Mouse (Mus musculus): ENCODE results near the gene Gpr155. TPM values are rescaled to one million over a fixed set of nuclear protein-coding genes. Genes with fewer than 3 reads are reported as not detected.
A peak's percentile ranks its signal among the peaks of the same experiment; 100 is the strongest.

Gene Gpr155
- polyA plus RNA-seq, 1 experiment, result 1.1 TPM

- Histone ChIP-seq H3K4me3 (ENCODE audit: control insufficient read depth, low read depth, low read length) (no peak overlapping the region), H3K4me1 (ENCODE audit: control insufficient read depth, insufficient read depth, low read length) (no peaks in the 10 kb centered on the region), H3K27ac (ENCODE audit: control insufficient read depth, insufficient read depth, low read depth, low read length) (no peak overlapping the region), H3K36me3 (ENCODE audit: control insufficient read depth, insufficient read depth, low read length) (no peaks in the 10 kb centered on the region), H3K27me3 (ENCODE audit: control insufficient read depth, insufficient read depth, low read length) (no peaks in the 10 kb centered on the region)
- TF ChIP-seq CTCF (IDR thresholded peaks at IDR 0.05; ENCODE audit: control insufficient read depth, insufficient read depth, insufficient replicate concordance, low read depth, low read length), result no peak
- TF ChIP-seq POLR2A (IDR thresholded peaks at IDR 0.05; ENCODE audit: control insufficient read depth, low read depth, low read length), result no peak
Measured at GRCm38 (mm10) chr2:73363448-73363847, 22.9 kb downstream of the Gpr155 start.

- H3K4me3 ChIP-seq (ENCODE audit: control insufficient read depth, low read depth, low read length), result no peak overlapping the region
- TF ChIP-seq CTCF (IDR thresholded peaks at IDR 0.05; ENCODE audit: control insufficient read depth, insufficient read depth, insufficient replicate concordance, low read depth, low read length), result no peak
- no peak for TF ChIP-seq POLR2A (IDR thresholded peaks at IDR 0.05; ENCODE audit: control insufficient read depth, low read depth, low read length)
- no peaks in the 10 kb centered on the region for H3K4me1 ChIP-seq (ENCODE audit: control insufficient read depth, insufficient read depth, low read length)
- H3K36me3 ChIP-seq (ENCODE audit: control insufficient read depth, insufficient read depth, low read length), result no peaks in the 10 kb centered on the region
- H3K27ac ChIP-seq (ENCODE audit: control insufficient read depth, insufficient read depth, low read depth, low read length), result no peak overlapping the region
- H3K27me3 ChIP-seq (ENCODE audit: control insufficient read depth, insufficient read depth, low read length), result no peaks in the 10 kb centered on the region
Measured at GRCm38 (mm10) chr2:73360536-73360935, 25.8 kb downstream of the Gpr155 start.

GRCm38 (mm10) chr2:73359941-73360340, 26.4 kb downstream of the Gpr155 start:
- Histone ChIP-seq H3K27me3 (ENCODE audit: control insufficient read depth, insufficient read depth, low read length) (no peaks in the 10 kb centered on the region), H3K4me1 (ENCODE audit: control insufficient read depth, insufficient read depth, low read length) (no peaks in the 10 kb centered on the region), H3K36me3 (ENCODE audit: control insufficient read depth, insufficient read depth, low read length) (no peaks in the 10 kb centered on the region), H3K4me3 (ENCODE audit: control insufficient read depth, low read depth, low read length) (no peak overlapping the region), H3K27ac (ENCODE audit: control insufficient read depth, insufficient read depth, low read depth, low read length) (no peak overlapping the region)
- TF ChIP-seq CTCF (IDR thresholded peaks at IDR 0.05; ENCODE audit: control insufficient read depth, insufficient read depth, insufficient replicate concordance, low read depth, low read length), result no peak

GRCm38 (mm10) chr2:73357004-73357403, 29.4 kb downstream of the Gpr155 start:
- Histone ChIP-seq H3K27me3 (ENCODE audit: control insufficient read depth, insufficient read depth, low read length) (no peaks in the 10 kb centered on the region), H3K27ac (ENCODE audit: control insufficient read depth, insufficient read depth, low read depth, low read length) (no peak overlapping the region), H3K4me1 (ENCODE audit: control insufficient read depth, insufficient read depth, low read length) (no peaks in the 10 kb centered on the region), H3K4me3 (ENCODE audit: control insufficient read depth, low read depth, low read length) (peak overlapping the region; percentile 29), H3K36me3 (ENCODE audit: control insufficient read depth, insufficient read depth, low read length) (no peaks in the 10 kb centered on the region)
- TF ChIP-seq POLR2A (IDR thresholded peaks at IDR 0.05; ENCODE audit: control insufficient read depth, low read depth, low read length) (no peak), CTCF (IDR thresholded peaks at IDR 0.05; ENCODE audit: control insufficient read depth, insufficient read depth, insufficient replicate concordance, low read depth, low read length) (no peak)

- H3K36me3 ChIP-seq (ENCODE audit: control insufficient read depth, insufficient read depth, low read length), result no peaks in the 10 kb centered on the region
- no peaks in the 10 kb centered on the region for H3K4me1 ChIP-seq (ENCODE audit: control insufficient read depth, insufficient read depth, low read length)
- TF ChIP-seq POLR2A (IDR thresholded peaks at IDR 0.05; ENCODE audit: control insufficient read depth, low read depth, low read length), result no peak
- no peak for TF ChIP-seq CTCF (IDR thresholded peaks at IDR 0.05; ENCODE audit: control insufficient read depth, insufficient read depth, insufficient replicate concordance, low read depth, low read length)
- H3K27ac ChIP-seq (ENCODE audit: control insufficient read depth, insufficient read depth, low read depth, low read length), result no peak overlapping the region
- H3K4me3 ChIP-seq (ENCODE audit: control insufficient read depth, low read depth, low read length), result no peak overlapping the region
- no peaks in the 10 kb centered on the region for H3K27me3 ChIP-seq (ENCODE audit: control insufficient read depth, insufficient read depth, low read length)
Measured at GRCm38 (mm10) chr2:73351927-73352374, 34.4 kb downstream of the Gpr155 start.

- no peak overlapping the region for H3K4me3 ChIP-seq (ENCODE audit: control insufficient read depth, low read depth, low read length)
- H3K4me1 ChIP-seq (ENCODE audit: control insufficient read depth, insufficient read depth, low read length), result no peaks in the 10 kb centered on the region
- no peaks in the 10 kb centered on the region for H3K27me3 ChIP-seq (ENCODE audit: control insufficient read depth, insufficient read depth, low read length)
- TF ChIP-seq CTCF (IDR thresholded peaks at IDR 0.05; ENCODE audit: control insufficient read depth, insufficient read depth, insufficient replicate concordance, low read depth, low read length) (no peak), POLR2A (IDR thresholded peaks at IDR 0.05; ENCODE audit: control insufficient read depth, low read depth, low read length) (no peak)
- no peak overlapping the region for H3K27ac ChIP-seq (ENCODE audit: control insufficient read depth, insufficient read depth, low read depth, low read length)
- no peaks in the 10 kb centered on the region for H3K36me3 ChIP-seq (ENCODE audit: control insufficient read depth, insufficient read depth, low read length)
Measured at GRCm38 (mm10) chr2:73351496-73351895, 34.9 kb downstream of the Gpr155 start.

GRCm38 (mm10) chr2:73348221-73348620, 38.2 kb downstream of the Gpr155 start:
- Histone ChIP-seq H3K27ac (ENCODE audit: control insufficient read depth, insufficient read depth, low read depth, low read length) (no peak overlapping the region), H3K27me3 (ENCODE audit: control insufficient read depth, insufficient read depth, low read length) (no peaks in the 10 kb centered on the region), H3K4me3 (ENCODE audit: control insufficient read depth, low read depth, low read length) (no peak overlapping the region), H3K36me3 (ENCODE audit: control insufficient read depth, insufficient read depth, low read length) (no peaks in the 10 kb centered on the region), H3K4me1 (ENCODE audit: control insufficient read depth, insufficient read depth, low read length) (no peaks in the 10 kb centered on the region)
- no peak for TF ChIP-seq CTCF (IDR thresholded peaks at IDR 0.05; ENCODE audit: control insufficient read depth, insufficient read depth, insufficient replicate concordance, low read depth, low read length)

- Histone ChIP-seq H3K4me1 (ENCODE audit: control insufficient read depth, insufficient read depth, low read length) (no peaks in the 10 kb centered on the region), H3K27me3 (ENCODE audit: control insufficient read depth, insufficient read depth, low read length) (no peaks in the 10 kb centered on the region), H3K4me3 (ENCODE audit: control insufficient read depth, low read depth, low read length) (no peak overlapping the region), H3K27ac (ENCODE audit: control insufficient read depth, insufficient read depth, low read depth, low read length) (no peak overlapping the region), H3K36me3 (ENCODE audit: control insufficient read depth, insufficient read depth, low read length) (no peaks in the 10 kb centered on the region)
- TF ChIP-seq POLR2A (IDR thresholded peaks at IDR 0.05; ENCODE audit: control insufficient read depth, low read depth, low read length) (no peak), CTCF (IDR thresholded peaks at IDR 0.05; ENCODE audit: control insufficient read depth, insufficient read depth, insufficient replicate concordance, low read depth, low read length) (no peak)
Measured at GRCm38 (mm10) chr2:73347766-73348165, 38.6 kb downstream of the Gpr155 start.

Measured in testis, adult 2 months (tissue).